Mouse (Mus musculus): ENCODE data around the gene Ush2a.

DNA sequence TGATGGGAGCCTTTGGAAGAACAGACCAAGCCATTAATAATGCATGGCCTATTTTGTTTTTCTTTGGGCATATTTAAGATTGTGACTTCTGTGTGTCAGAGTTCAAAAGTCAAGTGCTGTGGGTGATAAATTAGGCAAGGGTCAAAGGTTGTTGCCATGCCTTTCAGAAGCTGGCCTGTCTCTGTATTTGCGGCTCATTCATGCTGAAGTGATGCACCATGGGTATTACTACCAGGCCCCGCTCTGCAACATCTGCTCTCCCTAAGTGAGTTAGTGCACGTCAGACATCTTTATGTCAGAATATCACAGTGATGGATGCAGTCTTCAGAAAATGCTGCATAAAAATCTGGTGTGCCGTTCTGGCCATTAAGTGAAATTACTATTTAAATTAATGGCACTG is 544.0 kb downstream of the Ush2a start:
- no peak for TF ChIP-seq CTCF (conservative IDR thresholded peaks at IDR 0.05; ENCODE audit: insufficient read depth, insufficient read length, low read depth, low read length)
- no peak for TF ChIP-seq POLR2A (IDR thresholded peaks at IDR 0.05; ENCODE audit: low read depth, low read length)

All from kidney, adult 2 months (tissue).